Mouse (Mus musculus) heart, embryonic 12.5 days (tissue): ENCODE data around the gene Rap1gap2. TPM values are rescaled to one million over a fixed set of nuclear protein-coding genes. Genes with fewer than 3 reads are reported as not detected.

ENCODE experiments used
- ATAC-seq: fragments of 200-750 bp; cut with Nextera tagmentation; 2 replicates; pipeline ENCODE4 v1.8.0; 2017; ENCODE audit warnings: moderate TSS enrichment, moderate library complexity; ENCODE audit not compliant: insufficient number of reproducible peaks, low FRiP score
- H3K27ac ChIP-seq: fragments of 300-500 bp; sonication (generic); 2 replicates; pipeline ENCODE4 v1.5.1; 2016; ENCODE audit warnings: mild to moderate bottlenecking, moderate library complexity; ENCODE audit not compliant: poor library complexity, severe bottlenecking
- H3K27me3 ChIP-seq: fragments of 300-500 bp; sonication (generic); replicated peaks from 2 replicates; pipeline ENCODE4 v1.6.1; 2016; ENCODE audit warnings: mild to moderate bottlenecking, moderate library complexity
- H3K36me3 ChIP-seq: fragments of 300-500 bp; sonication (generic); 2 replicates; pipeline ENCODE4 v1.6.1; 2016; ENCODE audit warnings: mild to moderate bottlenecking, moderate library complexity
- H3K4me1 ChIP-seq: fragments of 300-500 bp; sonication (generic); replicated peaks from 2 replicates; pipeline ENCODE4 v1.6.1; 2016; ENCODE audit warnings: mild to moderate bottlenecking
- H3K4me2 ChIP-seq: fragments of 300-500 bp; sonication (generic); 2 replicates; pipeline ENCODE4 v1.6.1; 2016; ENCODE audit warnings: mild to moderate bottlenecking, moderate library complexity
- H3K4me3 ChIP-seq: fragments of 300-500 bp; sonication (generic); 2 replicates; pipeline ENCODE4 v1.5.1; 2016; ENCODE audit warnings: mild to moderate bottlenecking
- H3K9ac ChIP-seq: fragments of 300-500 bp; sonication (generic); 2 replicates; pipeline ENCODE4 v1.6.1; 2016; ENCODE audit warnings: mild to moderate bottlenecking, moderate library complexity
- H3K9me3 ChIP-seq: fragments of 300-500 bp; sonication (generic); replicated peaks from 2 replicates; pipeline ENCODE4 v1.6.1; 2016; ENCODE audit warnings: mild to moderate bottlenecking, moderate library complexity
- WGBS: fragments of 180-500 bp; shearing (Covaris S2); methylation state at CpG from one replicate; pipeline ENCODE4 v1.1.7; 2016; 5-methylcytosine and 5-hydroxymethylcytosine counted together
- polyA plus RNA-seq: library from polyadenylated mRNA; unstranded; fragments of >200 nt; fragmentation: Nextera tagmentation; extraction: Ambion mirVana; gene quantifications from 2 replicates; pipeline ENCODE4 v1.2.1, GENCODE M21; 2016

The Rap1gap2 gene
- polyA plus RNA-seq, 1 experiment from 2014 or later = 9.3 TPM

DNA sequence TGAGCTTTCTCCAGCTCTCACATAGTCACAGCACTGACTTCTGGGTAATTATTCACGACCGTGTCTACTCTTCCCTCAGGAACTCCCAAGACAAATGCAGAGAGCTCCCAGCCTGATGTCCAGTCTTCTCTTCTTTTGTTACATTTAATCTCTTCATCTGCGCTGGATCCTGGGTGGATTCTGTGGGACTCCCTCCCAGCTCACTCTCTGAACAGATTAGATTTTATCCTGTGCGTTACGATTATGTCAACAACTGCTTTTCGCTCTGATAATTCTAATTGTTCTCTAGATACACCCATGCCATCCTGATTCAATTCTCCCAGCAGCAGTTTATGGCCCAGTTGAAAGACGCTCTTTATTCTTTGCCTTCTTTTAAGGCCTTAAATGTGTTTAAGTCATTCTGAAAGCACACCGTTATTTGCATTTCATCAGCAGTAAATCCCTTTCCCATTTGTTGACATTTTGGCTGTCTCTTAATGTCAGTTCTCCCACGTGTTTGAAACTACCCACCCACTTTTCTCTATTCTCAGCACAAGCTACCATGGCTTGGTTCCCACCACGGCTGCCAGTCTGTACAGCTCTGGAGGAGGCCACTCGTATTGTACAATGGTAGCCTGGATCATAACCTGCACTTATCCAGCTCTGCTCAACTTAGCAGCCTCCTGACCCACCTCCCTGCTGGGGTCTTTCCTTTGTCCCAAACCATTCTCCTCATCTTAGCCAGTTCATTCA, 180.8 kb downstream of the Rap1gap2 start:
- H3K9ac ChIP-seq = no peak overlapping the region
- H3K9me3 ChIP-seq = no peaks in the 10 kb centered on the region
- H3K4me3 ChIP-seq = no peak overlapping the region
- H3K27me3 ChIP-seq = no peaks in the 10 kb centered on the region
- ATAC-seq = no peak
- no peaks in the 10 kb centered on the region for H3K36me3 ChIP-seq
- no peak overlapping the region for H3K27ac ChIP-seq
- WGBS = 72% methylated on average over 11 of the region's 11 CpGs
- H3K4me1 ChIP-seq = peaks cover 6% of the 10 kb centered on the region
- H3K4me2 ChIP-seq = no peak overlapping the region

DNA sequence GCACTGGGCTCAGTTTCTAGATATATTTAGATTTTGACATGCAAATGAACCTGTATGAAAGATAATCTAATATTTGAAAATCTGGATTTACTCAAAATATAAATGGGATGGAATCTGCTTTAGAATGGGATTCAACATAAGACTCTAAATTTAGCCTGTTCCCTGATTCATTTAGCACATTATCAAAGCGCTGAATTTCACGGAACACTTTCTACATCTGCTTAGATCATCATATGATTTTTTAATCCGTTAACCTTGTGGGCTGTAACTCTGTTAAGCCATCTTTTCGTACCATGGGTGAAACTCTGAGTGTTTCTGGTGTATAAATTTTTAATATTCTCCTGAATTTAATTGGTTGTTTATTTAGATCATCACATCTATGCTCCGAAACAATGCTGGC, 184.4 kb downstream of the Rap1gap2 start:
- no peaks in the 10 kb centered on the region for H3K27me3 ChIP-seq
- no peak overlapping the region for H3K9ac ChIP-seq
- peaks cover 6% of the 10 kb centered on the region; the same call in 1 of the 2 replicates for H3K36me3 ChIP-seq
- no peak overlapping the region for H3K27ac ChIP-seq
- no peak overlapping the region for H3K4me2 ChIP-seq
- no peak for ATAC-seq
- no peaks in the 10 kb centered on the region for H3K4me1 ChIP-seq
- WGBS = 85% methylated on average over 5 of the region's 5 CpGs
- H3K9me3 ChIP-seq = no peaks in the 10 kb centered on the region
- H3K4me3 ChIP-seq = no peak overlapping the region

DNA sequence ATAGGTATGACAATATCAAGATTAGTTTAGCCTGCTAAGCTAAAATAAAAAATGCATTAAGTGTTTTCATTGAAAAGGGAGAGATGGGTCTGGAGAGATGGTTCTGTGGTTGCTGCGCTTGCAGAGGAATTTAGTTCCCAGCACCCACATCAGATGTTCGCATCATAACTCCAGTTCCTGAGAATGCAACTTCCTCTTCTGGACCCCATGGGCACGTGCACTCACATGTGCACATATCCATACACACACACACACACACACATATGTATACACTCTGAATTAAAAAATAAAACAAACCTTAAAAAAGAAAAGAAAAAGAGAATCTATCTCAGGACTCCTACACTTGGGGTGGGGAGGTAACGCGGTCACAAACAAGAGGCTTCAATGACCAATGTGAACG, 188.7 kb downstream of the Rap1gap2 start:
- no peaks in the 10 kb centered on the region for H3K9me3 ChIP-seq
- H3K4me3 ChIP-seq = no peak overlapping the region
- H3K9ac ChIP-seq = no peak overlapping the region
- H3K36me3 ChIP-seq = peaks cover 6% of the 10 kb centered on the region; the same call in 1 of the 2 replicates
- ATAC-seq = no peak
- H3K27ac ChIP-seq = no peak overlapping the region
- no peak overlapping the region for H3K4me2 ChIP-seq
- 91% methylated on average over 6 of the region's 6 CpGs for WGBS
- H3K27me3 ChIP-seq = no peaks in the 10 kb centered on the region
- no peaks in the 10 kb centered on the region for H3K4me1 ChIP-seq

DNA sequence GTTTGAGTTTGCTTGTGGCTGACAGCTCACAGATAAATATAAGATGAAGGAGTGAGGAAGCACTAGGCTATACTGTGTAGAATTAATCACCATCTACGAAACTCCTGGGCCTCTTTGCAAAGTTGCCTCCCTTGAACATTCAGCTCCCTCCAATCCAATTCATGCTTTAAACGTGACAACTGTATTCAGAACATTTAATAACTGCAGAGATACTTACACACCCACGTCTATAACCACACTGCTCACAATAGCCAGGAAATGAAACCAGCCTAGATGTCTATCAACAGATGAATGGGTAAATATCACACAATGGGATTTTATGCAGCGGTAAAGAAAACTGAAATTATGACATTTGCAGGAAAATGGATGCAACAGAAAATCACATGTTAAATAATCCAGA, 189.6 kb downstream of the Rap1gap2 start:
- 72% methylated on average over 4 of the region's 4 CpGs for WGBS

DNA sequence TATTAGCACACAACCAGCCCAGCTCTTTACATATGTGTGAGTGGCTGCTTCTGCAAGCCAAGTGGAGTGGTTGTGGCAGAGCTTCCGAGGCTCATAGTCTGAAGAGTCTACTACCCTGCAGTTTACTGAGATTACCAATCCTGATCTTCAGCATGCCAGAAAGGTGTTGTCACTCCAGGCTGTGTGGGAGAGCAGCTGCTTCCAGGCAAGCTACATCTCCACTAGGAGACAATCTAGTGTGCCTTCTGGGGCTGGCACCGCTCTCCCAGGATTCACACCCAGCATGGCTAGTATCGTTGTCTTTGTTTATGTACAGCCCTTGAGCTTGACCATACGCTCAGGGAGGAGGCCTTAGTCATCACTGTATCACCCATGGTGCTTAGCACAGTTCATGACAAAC, 191.1 kb downstream of the Rap1gap2 start:
- H3K4me2 ChIP-seq = no peak overlapping the region
- H3K4me1 ChIP-seq = peaks cover 8% of the 10 kb centered on the region
- H3K9ac ChIP-seq = no peak overlapping the region
- no peak for ATAC-seq
- 67% methylated on average over 4 of the region's 4 CpGs for WGBS
- no peak overlapping the region for H3K27ac ChIP-seq
- H3K36me3 ChIP-seq = peaks cover 9% of the 10 kb centered on the region; the same call in 1 of the 2 replicates
- no peaks in the 10 kb centered on the region for H3K9me3 ChIP-seq
- no peak overlapping the region for H3K4me3 ChIP-seq
- H3K27me3 ChIP-seq = no peaks in the 10 kb centered on the region

More for the DNA sequence above, 189.6 kb downstream of the Rap1gap2 start:
- H3K4me3 ChIP-seq = no peak overlapping the region
- ATAC-seq = no peak
- H3K27me3 ChIP-seq = no peaks in the 10 kb centered on the region
- H3K4me2 ChIP-seq = no peak overlapping the region
- H3K9ac ChIP-seq = no peak overlapping the region
- H3K27ac ChIP-seq = no peak overlapping the region
- no peaks in the 10 kb centered on the region for H3K4me1 ChIP-seq
- no peaks in the 10 kb centered on the region for H3K9me3 ChIP-seq
- H3K36me3 ChIP-seq = peaks cover 6% of the 10 kb centered on the region; the same call in 1 of the 2 replicates

DNA sequence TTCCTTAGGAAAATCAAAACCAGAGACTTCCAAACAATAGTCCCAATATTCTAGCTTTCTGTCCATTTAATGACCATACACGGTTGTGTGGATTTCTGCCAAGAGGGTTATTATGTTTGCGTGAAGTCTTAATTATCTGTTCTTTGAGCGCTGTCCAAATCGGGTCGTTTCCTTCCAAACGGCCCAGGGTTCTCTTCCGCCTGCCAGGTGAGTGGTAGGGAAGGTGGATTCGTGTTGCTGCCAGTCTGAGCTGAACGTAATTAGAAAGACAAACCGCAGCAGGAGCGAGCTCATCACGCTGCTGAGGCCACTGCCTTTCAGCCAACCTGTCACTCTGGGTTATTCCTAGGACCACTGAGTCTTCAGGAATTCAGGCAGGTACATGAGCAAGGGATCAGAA, 195.0 kb downstream of the Rap1gap2 start:
- Histone ChIP-seq H3K27ac (no peak overlapping the region), H3K27me3 (no peaks in the 10 kb centered on the region), H3K9me3 (no peaks in the 10 kb centered on the region), H3K4me3 (no peak overlapping the region), H3K9ac (no peak overlapping the region), H3K36me3 (peaks cover 2% of the 10 kb centered on the region; the same call in 1 of the 2 replicates), H3K4me2 (no peak overlapping the region), H3K4me1 (peaks cover 29% of the 10 kb centered on the region)
- WGBS = 85% methylated on average over 12 of the region's 12 CpGs
- no peak for ATAC-seq

DNA sequence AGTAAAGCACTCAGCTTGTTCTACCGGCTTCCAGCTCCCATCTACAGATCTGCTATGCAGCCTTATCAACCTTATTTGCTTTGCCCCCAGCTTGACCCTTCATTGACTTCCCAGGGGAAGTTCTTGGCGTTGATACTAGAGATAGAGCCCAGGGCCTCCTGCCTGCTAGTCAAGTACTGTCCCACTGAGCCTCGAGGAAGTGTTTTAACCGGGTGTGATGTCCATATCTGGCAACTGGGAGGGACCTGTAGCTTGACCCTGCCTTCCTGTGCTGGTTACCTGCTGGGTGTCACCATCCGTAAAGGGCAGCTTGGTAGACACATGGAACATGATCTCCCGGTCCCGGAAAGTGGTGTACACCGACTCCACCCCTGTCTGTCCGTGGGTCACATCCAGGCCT, 196.6 kb downstream of the Rap1gap2 start:
- no peak overlapping the region for H3K27ac ChIP-seq
- peaks cover 2% of the 10 kb centered on the region; the same call in 1 of the 2 replicates for H3K36me3 ChIP-seq
- H3K4me2 ChIP-seq = no peak overlapping the region
- WGBS = 41% methylated on average over 9 of the region's 9 CpGs
- ATAC-seq = no peak
- H3K9me3 ChIP-seq = no peaks in the 10 kb centered on the region
- H3K4me3 ChIP-seq = no peak overlapping the region
- H3K4me1 ChIP-seq = peaks cover 45% of the 10 kb centered on the region
- H3K27me3 ChIP-seq = no peaks in the 10 kb centered on the region
- no peak overlapping the region for H3K9ac ChIP-seq

DNA sequence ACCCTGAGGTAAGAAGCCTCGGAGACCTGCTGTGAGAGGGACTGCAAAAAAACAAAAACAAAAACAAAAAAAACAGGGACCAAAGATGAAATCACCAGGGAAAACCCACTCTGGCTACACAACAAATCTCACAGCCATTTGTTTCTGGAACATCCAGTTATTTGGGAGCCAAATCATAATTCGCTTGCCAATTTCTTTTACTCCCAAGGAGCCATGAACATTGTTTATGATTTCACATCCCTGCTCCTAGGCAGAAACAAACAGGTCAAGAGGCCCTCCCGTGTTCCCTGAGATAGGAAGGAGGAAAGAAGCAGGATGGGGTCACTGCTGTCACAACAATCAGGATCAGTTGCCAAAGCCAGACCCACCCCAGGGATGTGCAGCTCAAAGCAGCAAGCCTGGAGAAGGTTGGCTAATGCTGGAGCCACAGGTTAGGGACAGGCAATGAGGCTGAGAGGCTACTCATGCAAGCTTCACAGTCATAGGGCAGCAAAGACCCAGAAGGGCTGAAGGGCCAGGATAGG, 197.2 kb downstream of the Rap1gap2 start:
- Histone ChIP-seq H3K27me3 (no peaks in the 10 kb centered on the region), H3K27ac (no peak overlapping the region), H3K4me2 (no peak overlapping the region), H3K4me3 (no peak overlapping the region), H3K4me1 (peaks cover 51% of the 10 kb centered on the region), H3K9ac (no peak overlapping the region), H3K36me3 (peaks cover 2% of the 10 kb centered on the region; the same call in 1 of the 2 replicates), H3K9me3 (no peaks in the 10 kb centered on the region)
- 65% methylated on average over 3 of the region's 3 CpGs for WGBS
- no peak for ATAC-seq

DNA sequence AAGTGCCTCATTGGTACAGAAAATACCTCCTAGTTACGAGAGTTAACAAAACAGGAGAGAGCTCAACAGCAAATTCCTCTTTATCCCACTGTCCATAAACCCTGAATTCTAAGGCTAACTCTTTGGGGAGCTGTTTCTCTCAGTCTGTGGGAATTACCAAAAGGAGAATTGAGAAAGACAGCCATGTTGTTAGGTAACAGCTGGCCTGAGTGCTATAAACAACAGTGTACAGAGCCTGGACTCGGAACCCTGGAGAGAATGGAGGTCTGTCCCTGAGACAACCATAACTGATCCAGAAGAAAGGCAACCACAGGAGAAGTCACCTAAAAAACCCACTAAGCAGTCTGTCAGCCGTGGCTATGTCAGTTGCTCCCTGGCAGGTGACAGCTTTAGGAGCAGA, 198.3 kb downstream of the Rap1gap2 start:
- H3K36me3 ChIP-seq = peaks cover 2% of the 10 kb centered on the region; the same call in 1 of the 2 replicates
- H3K27ac ChIP-seq = no peak overlapping the region
- ATAC-seq = no peak
- 79% methylated on average over 3 of the region's 3 CpGs for WGBS
- peaks cover 58% of the 10 kb centered on the region for H3K4me1 ChIP-seq
- no peak overlapping the region for H3K9ac ChIP-seq
- H3K4me3 ChIP-seq = no peak overlapping the region
- no peaks in the 10 kb centered on the region for H3K9me3 ChIP-seq
- no peaks in the 10 kb centered on the region for H3K27me3 ChIP-seq
- H3K4me2 ChIP-seq = no peak overlapping the region

DNA sequence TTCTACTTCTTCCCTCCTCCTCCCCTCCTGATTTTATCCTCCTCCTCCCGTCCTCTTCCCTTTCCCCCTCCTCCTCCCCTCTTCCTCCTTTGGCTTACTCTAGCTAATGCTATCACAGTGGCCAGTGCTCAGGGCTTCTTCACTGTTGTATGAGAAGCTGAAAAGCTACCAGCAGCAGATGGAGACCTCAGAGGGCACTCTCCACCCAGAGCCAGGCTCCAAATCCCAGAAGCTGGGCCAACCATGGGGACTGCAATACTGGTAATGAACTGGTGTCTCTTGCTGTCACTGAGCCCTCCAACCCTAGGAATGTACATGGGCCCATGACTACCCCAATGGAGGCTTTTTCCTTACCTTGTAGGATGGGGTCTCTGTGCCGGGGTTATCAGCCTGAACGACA, 198.8 kb downstream of the Rap1gap2 start:
- H3K4me1 ChIP-seq = peaks cover 58% of the 10 kb centered on the region
- 74% methylated on average over 3 of the region's 3 CpGs for WGBS

DNA sequence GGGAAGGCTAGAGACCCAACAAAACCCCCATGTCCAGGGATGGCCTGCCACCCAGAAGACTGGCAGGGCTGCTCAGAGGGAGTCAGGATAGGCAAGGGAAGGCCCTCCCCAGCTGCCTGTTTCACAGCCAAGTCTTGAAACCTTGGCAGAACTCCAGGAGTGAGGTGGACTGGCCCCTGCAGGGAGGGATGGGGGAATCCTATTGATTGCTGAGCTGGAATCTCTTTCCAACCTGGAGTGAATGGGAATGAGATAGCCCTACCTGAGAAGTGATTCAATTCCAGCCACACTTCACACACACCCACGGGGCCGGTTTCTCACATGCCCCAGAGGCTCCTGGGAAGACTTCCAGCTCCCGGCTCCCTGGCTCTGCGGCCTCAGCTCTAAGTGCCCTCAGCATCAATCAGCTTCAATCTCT, 200.9 kb downstream of the Rap1gap2 start:
- no peaks in the 10 kb centered on the region for H3K9me3 ChIP-seq
- no peak overlapping the region for H3K4me3 ChIP-seq
- peak overlapping the region; percentile 28; the same call in 1 of the 2 replicates for H3K4me2 ChIP-seq
- WGBS = 36% methylated on average over 4 of the region's 4 CpGs
- peaks cover 52% of the 10 kb centered on the region for H3K4me1 ChIP-seq
- H3K36me3 ChIP-seq = peaks cover 10% of the 10 kb centered on the region; the same call in 1 of the 2 replicates
- ATAC-seq = peak; percentile 62
- peak overlapping the region; percentile 63 for H3K27ac ChIP-seq
- H3K27me3 ChIP-seq = no peaks in the 10 kb centered on the region
- H3K9ac ChIP-seq = peak overlapping the region; percentile 21; the same call in 1 of the 2 replicates

More for the DNA sequence above, 198.8 kb downstream of the Rap1gap2 start:
- no peaks in the 10 kb centered on the region for H3K9me3 ChIP-seq
- ATAC-seq = no peak
- H3K36me3 ChIP-seq = peaks cover 2% of the 10 kb centered on the region; the same call in 1 of the 2 replicates
- no peak overlapping the region for H3K27ac ChIP-seq
- H3K4me3 ChIP-seq = no peak overlapping the region
- no peak overlapping the region for H3K9ac ChIP-seq
- H3K27me3 ChIP-seq = no peaks in the 10 kb centered on the region
- H3K4me2 ChIP-seq = no peak overlapping the region
